Mouse (Mus musculus) gastrocnemius, postnatal 4 days (tissue): ENCODE measurements around the gene Ddx24. TPM values are rescaled to one million over a fixed set of nuclear protein-coding genes. Genes with fewer than 3 reads are reported as not detected.

Experiments
- total RNA-seq, 2 experiments: library from RNA; stranded (reverse); gene quantifications; 2 replicates each; pipeline ENCODE4 v1.2.3; 2021

The Ddx24 gene
- total RNA-seq, 2 experiments from 2014 or later = 59.2 to 59.3 TPM

Other genes with a start within 250 kb of the Ddx24 start
- gene Prima1, start 183.7 kb downstream of the Ddx24 start, total RNA-seq = 1 to 10 TPM; 1.8 to 2.3 TPM
- not detected for gene Fam181a, start 114.9 kb downstream of the Ddx24 start, total RNA-seq
- gene Asb2, start 69.8 kb downstream of the Ddx24 start, total RNA-seq = 100 to 1,000 TPM; 128 to 151 TPM
- 1 to 10 TPM; 3.7 to 4.1 TPM for gene Otub2, start 37.1 kb downstream of the Ddx24 start, total RNA-seq
- gene 9330161L09Rik, start 18.0 kb downstream of the Ddx24 start, total RNA-seq = 1 to 10 TPM in 1 of 2 experiments, under 1 TPM in 1; 0.83 to 1.9 TPM
- gene Ifi27, start 8.4 kb upstream of the Ddx24 start, total RNA-seq = 100 to 1,000 TPM; 146 to 155 TPM
- gene Ifi27l2a, start 17.9 kb upstream of the Ddx24 start, total RNA-seq = 10 to 100 TPM; 17.5 to 27.8 TPM
- gene Ifi27l2b, start 31.4 kb upstream of the Ddx24 start, total RNA-seq = not detected
- under 1 TPM; 0.70 to 0.88 TPM for gene Ppp4r4, start 106.5 kb upstream of the Ddx24 start, total RNA-seq
- under 1 TPM in 1 of 2 experiments, not detected in 1; 0.54 TPM for gene Serpina10, start 205.6 kb upstream of the Ddx24 start, total RNA-seq
- not detected for gene Serpina6, start 231.4 kb upstream of the Ddx24 start, total RNA-seq